Mouse (Mus musculus): Measurements from ENCODE around the gene Hoxa10. TPM values are rescaled to one million over a fixed set of nuclear protein-coding genes. Genes with fewer than 3 reads are reported as not detected.

The Hoxa10 gene
- polyA plus RNA-seq, 1 experiment from 2014 or later: 86.6 TPM

GRCm38 (mm10) chr6:52268756-52269155 lies 28.1 kb upstream of the Hoxa10 start:
- no peak overlapping the region for H3K4me3 ChIP-seq
- ATAC-seq (ENCODE audit: low read depth): no peak
- H3K36me3 ChIP-seq: no peaks in the 10 kb centered on the region
- no peak overlapping the region for H3K9ac ChIP-seq
- no peaks in the 10 kb centered on the region; the same call in 1 of the 2 replicates for H3K4me1 ChIP-seq (replicated peaks)
- WGBS: 0% methylated on average over 3 of the region's 3 CpGs
- peaks cover 97% of the 10 kb centered on the region for H3K27me3 ChIP-seq
- H3K9me3 ChIP-seq: no peaks in the 10 kb centered on the region
- no peak overlapping the region for H3K4me2 ChIP-seq
- no peak overlapping the region for H3K27ac ChIP-seq (replicated peaks)

GRCm38 (mm10) chr6:52268341-52268740 lies 27.7 kb upstream of the Hoxa10 start:
- Histone ChIP-seq H3K27me3 (peaks cover 97% of the 10 kb centered on the region), H3K9me3 (no peaks in the 10 kb centered on the region), H3K4me2 (no peak overlapping the region), H3K9ac (no peak overlapping the region), H3K4me3 (no peak overlapping the region), H3K36me3 (no peaks in the 10 kb centered on the region), H3K27ac (replicated peaks) (no peak overlapping the region), H3K4me1 (replicated peaks) (no peaks in the 10 kb centered on the region; the same call in 1 of the 2 replicates)
- ATAC-seq (ENCODE audit: low read depth): no peak
- WGBS: 1% methylated on average over 7 of the region's 7 CpGs

GRCm38 (mm10) chr6:52267691-52268090 lies 27.0 kb upstream of the Hoxa10 start:
- no peak overlapping the region for H3K4me3 ChIP-seq
- WGBS: 5% methylated on average over 3 of the region's 3 CpGs
- H3K4me1 ChIP-seq (replicated peaks): no peaks in the 10 kb centered on the region; the same call in 1 of the 2 replicates
- H3K27me3 ChIP-seq: peaks cover 97% of the 10 kb centered on the region
- H3K9me3 ChIP-seq: no peaks in the 10 kb centered on the region
- H3K27ac ChIP-seq (replicated peaks): no peak overlapping the region
- no peak overlapping the region for H3K9ac ChIP-seq
- no peak for ATAC-seq (ENCODE audit: low read depth)
- H3K36me3 ChIP-seq: no peaks in the 10 kb centered on the region
- H3K4me2 ChIP-seq: no peak overlapping the region

- Histone ChIP-seq H3K9ac (no peak overlapping the region), H3K9me3 (no peaks in the 10 kb centered on the region), H3K27me3 (peaks cover 97% of the 10 kb centered on the region), H3K27ac (replicated peaks) (no peak overlapping the region), H3K4me3 (no peak overlapping the region), H3K4me1 (replicated peaks) (no peaks in the 10 kb centered on the region; the same call in 1 of the 2 replicates), H3K36me3 (no peaks in the 10 kb centered on the region), H3K4me2 (no peak overlapping the region)
- ATAC-seq (ENCODE audit: low read depth): no peak
- 15% methylated on average over 5 of the region's 5 CpGs for WGBS
These were observed 26.6 kb upstream of the Hoxa10 start for GRCm38 (mm10) chr6:52267221-52267620.

- H3K36me3 ChIP-seq: no peaks in the 10 kb centered on the region
- WGBS: 1% methylated on average over 9 of the region's 9 CpGs
- H3K27me3 ChIP-seq: peaks cover 99% of the 10 kb centered on the region
- no peaks in the 10 kb centered on the region; the same call in 1 of the 2 replicates for H3K4me1 ChIP-seq (replicated peaks)
- no peaks in the 10 kb centered on the region for H3K9me3 ChIP-seq
- H3K9ac ChIP-seq: no peak overlapping the region
- no peak overlapping the region for H3K4me3 ChIP-seq
- no peak overlapping the region for H3K4me2 ChIP-seq
- H3K27ac ChIP-seq (replicated peaks): no peak overlapping the region
- no peak for ATAC-seq (ENCODE audit: low read depth)
These were observed 26.0 kb upstream of the Hoxa10 start for GRCm38 (mm10) chr6:52266666-52266985.

- H3K9me3 ChIP-seq: no peaks in the 10 kb centered on the region
- no peak overlapping the region for H3K4me2 ChIP-seq
- H3K9ac ChIP-seq: no peak overlapping the region
- no peaks in the 10 kb centered on the region; the same call in 1 of the 2 replicates for H3K4me1 ChIP-seq (replicated peaks)
- no peaks in the 10 kb centered on the region for H3K36me3 ChIP-seq
- H3K27ac ChIP-seq (replicated peaks): no peak overlapping the region
- no peak overlapping the region for H3K4me3 ChIP-seq
- WGBS: 1% methylated on average over 19 of the region's 19 CpGs
- H3K27me3 ChIP-seq: peaks cover 99% of the 10 kb centered on the region
- ATAC-seq (ENCODE audit: low read depth): no peak
These were observed 25.4 kb upstream of the Hoxa10 start for GRCm38 (mm10) chr6:52265913-52266665.

- Histone ChIP-seq H3K27ac (replicated peaks) (no peak overlapping the region), H3K4me3 (no peak overlapping the region), H3K9ac (no peak overlapping the region), H3K36me3 (no peaks in the 10 kb centered on the region), H3K9me3 (no peaks in the 10 kb centered on the region), H3K4me1 (replicated peaks) (no peaks in the 10 kb centered on the region; the same call in 1 of the 2 replicates), H3K4me2 (no peak overlapping the region), H3K27me3 (peaks cover 94% of the 10 kb centered on the region)
- WGBS: 1% methylated on average over 18 of the region's 18 CpGs
- ATAC-seq (ENCODE audit: low read depth): no peak
These were observed 24.8 kb upstream of the Hoxa10 start for GRCm38 (mm10) chr6:52265306-52265912.

GRCm38 (mm10) chr6:52264106-52264790 lies 23.6 kb upstream of the Hoxa10 start:
- Histone ChIP-seq H3K9me3 (no peaks in the 10 kb centered on the region), H3K27me3 (peaks cover 91% of the 10 kb centered on the region), H3K4me3 (no peak overlapping the region), H3K4me2 (no peak overlapping the region), H3K4me1 (replicated peaks) (peaks cover 8% of the 10 kb centered on the region; the same call in 1 of the 2 replicates), H3K36me3 (no peaks in the 10 kb centered on the region), H3K27ac (replicated peaks) (no peak overlapping the region), H3K9ac (no peak overlapping the region)
- 2% methylated on average over 5 of the region's 5 CpGs for WGBS
- ATAC-seq (ENCODE audit: low read depth): no peak

- H3K27ac ChIP-seq (replicated peaks): no peak overlapping the region
- peaks cover 8% of the 10 kb centered on the region; the same call in 1 of the 2 replicates for H3K4me1 ChIP-seq (replicated peaks)
- H3K4me2 ChIP-seq: no peak overlapping the region
- H3K27me3 ChIP-seq: peaks cover 91% of the 10 kb centered on the region
- H3K36me3 ChIP-seq: no peaks in the 10 kb centered on the region
- no peak overlapping the region for H3K4me3 ChIP-seq
- ATAC-seq (ENCODE audit: low read depth): no peak
- no peaks in the 10 kb centered on the region for H3K9me3 ChIP-seq
- H3K9ac ChIP-seq: no peak overlapping the region
- 2% methylated on average over 6 of the region's 6 CpGs for WGBS
These were observed 22.6 kb upstream of the Hoxa10 start for GRCm38 (mm10) chr6:52263321-52263585.

- no peaks in the 10 kb centered on the region for H3K36me3 ChIP-seq
- H3K9me3 ChIP-seq: no peaks in the 10 kb centered on the region
- H3K4me2 ChIP-seq: no peak overlapping the region
- H3K27me3 ChIP-seq: peaks cover 90% of the 10 kb centered on the region
- 1% methylated on average over 24 of the region's 24 CpGs for WGBS
- H3K4me1 ChIP-seq (replicated peaks): peaks cover 8% of the 10 kb centered on the region; the same call in 1 of the 2 replicates
- no peak overlapping the region for H3K4me3 ChIP-seq
- ATAC-seq (ENCODE audit: low read depth): no peak
- no peak overlapping the region for H3K27ac ChIP-seq (replicated peaks)
- no peak overlapping the region for H3K9ac ChIP-seq
These were observed 22.0 kb upstream of the Hoxa10 start for GRCm38 (mm10) chr6:52262463-52263320.

GRCm38 (mm10) chr6:52261751-52262462 lies 21.3 kb upstream of the Hoxa10 start:
- Histone ChIP-seq H3K4me1 (replicated peaks) (peaks cover 8% of the 10 kb centered on the region; the same call in 1 of the 2 replicates), H3K27me3 (peaks cover 91% of the 10 kb centered on the region), H3K4me2 (no peak overlapping the region), H3K36me3 (no peaks in the 10 kb centered on the region), H3K27ac (replicated peaks) (no peak overlapping the region), H3K4me3 (no peak overlapping the region), H3K9me3 (no peaks in the 10 kb centered on the region), H3K9ac (no peak overlapping the region)
- no peak for ATAC-seq (ENCODE audit: low read depth)
- WGBS: 3% methylated on average over 9 of the region's 9 CpGs
